Mouse (Mus musculus) left cerebral cortex, adult 18-20 months (tissue): ENCODE data around the gene Oaz2. TPM values are rescaled to one million over a fixed set of nuclear protein-coding genes. Genes with fewer than 3 reads are reported as not detected.

Source experiments
- DNase-seq, 2 experiments: peaks; one replicate each; pipeline ENCODE4 v3.0.0; 2021 to 2022; ENCODE audit warnings: low spot score in 2 of 2, mixed read lengths in 1 of 2
- long read RNA-seq, 2 experiments: library from polyadenylated mRNA; stranded (forward); transcript quantifications; one replicate each; pipeline ENCODE4 v2.0.0; 2021
- total RNA-seq, 2 experiments: library from RNA; stranded (reverse); gene quantifications; 2 replicates each; pipeline ENCODE4 v1.2.3; 2021

Oaz2 gene
- total RNA-seq, result 100 to 1,000 TPM; 241 to 243 TPM
- long read RNA-seq, experiment 1, partial matches to known transcripts, result 16 of 579 reads
- long read RNA-seq, experiment 1, other reads (novel, unspliced or antisense), result 559 of 579 reads
- long read RNA-seq, experiment 2, partial matches to known transcripts, result 8 of 392 reads
- long read RNA-seq, experiment 2, other reads (novel, unspliced or antisense), result 384 of 392 reads

DNA sequence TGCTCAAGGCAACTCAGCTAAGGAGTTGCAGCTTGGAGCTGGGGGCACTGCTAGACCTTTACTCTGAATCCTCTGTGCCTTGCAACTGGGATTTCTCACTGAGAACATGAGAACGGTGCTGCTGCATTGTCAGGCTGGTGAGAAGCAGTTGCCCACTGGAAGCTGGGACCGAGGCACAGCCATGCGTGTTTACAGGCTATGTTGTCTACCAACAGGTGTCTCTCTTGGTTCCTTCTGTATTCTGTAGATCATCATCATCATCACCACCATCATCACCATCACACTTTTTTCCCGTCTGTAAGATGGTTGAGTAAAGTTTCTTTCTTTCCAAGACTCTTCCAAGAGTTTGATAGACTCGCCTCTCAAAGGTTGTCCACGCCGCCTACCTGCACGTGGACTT is at the start of gene Oaz2:
Gene Oaz2 (plus strand): TSS at position 301 of the 400 bp plus-strand sequence.
- no peak for DNase-seq

DNA sequence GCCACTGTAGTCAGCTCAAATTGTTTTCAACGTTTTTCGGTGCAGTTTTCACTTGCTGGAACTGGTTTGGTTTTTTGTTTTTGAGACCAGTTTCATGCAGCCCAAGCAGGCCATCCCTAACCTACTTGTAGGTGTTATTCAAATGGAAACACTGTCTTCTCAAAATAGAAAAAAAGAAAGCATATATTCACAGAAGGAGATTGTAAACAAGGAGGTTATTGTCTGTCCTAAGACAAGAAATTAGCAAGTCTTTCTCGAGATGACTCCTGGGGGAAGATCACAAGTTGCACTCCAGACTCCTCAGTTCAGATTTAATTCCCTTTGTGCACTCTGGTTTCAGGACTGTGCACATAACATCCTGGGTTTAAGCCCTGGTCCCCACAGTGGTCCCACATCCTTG is 48.5 kb upstream of the Oaz2 start:
- DNase-seq, result no peak

DNA sequence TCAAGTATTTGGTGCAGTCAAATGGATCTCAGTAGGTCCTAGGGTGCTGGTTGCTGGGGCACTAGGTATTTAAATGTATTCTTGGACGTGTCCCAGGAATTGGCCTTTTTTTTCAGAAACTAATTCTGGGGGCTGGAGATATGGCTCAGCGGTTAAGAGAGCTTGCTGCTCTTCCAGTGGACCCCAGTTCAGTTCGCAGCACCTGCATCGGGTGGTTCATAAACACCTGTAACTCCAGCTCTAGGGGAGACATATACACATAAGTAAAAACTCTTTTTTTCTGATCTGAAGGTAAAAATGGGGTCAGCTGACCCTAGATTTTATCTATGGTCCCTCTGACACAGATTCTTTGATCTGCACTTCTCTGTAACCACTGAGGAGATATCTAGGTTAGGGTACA is 46.6 kb upstream of the Oaz2 start:
- DNase-seq, result no peak

DNA sequence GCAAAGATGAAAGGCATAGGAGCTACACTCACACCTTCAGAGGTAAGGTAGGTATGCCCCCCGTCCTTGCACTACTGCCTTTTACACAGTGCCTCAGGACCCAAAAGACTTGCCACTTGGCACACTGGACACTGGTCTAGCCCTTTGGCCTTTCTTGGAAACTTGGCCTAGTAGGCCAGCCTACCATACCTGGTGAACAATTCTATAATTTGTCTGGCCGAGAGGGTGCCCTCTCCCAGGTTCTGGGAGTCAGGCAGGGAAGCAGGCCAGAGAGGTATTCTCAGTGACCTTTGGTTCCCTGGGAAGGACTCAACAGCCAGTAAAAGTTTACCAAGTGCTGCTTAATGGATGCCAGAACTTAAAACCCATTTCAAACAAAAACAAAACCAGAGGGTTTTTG is 46.1 kb upstream of the Oaz2 start:
- no peak for DNase-seq

DNA sequence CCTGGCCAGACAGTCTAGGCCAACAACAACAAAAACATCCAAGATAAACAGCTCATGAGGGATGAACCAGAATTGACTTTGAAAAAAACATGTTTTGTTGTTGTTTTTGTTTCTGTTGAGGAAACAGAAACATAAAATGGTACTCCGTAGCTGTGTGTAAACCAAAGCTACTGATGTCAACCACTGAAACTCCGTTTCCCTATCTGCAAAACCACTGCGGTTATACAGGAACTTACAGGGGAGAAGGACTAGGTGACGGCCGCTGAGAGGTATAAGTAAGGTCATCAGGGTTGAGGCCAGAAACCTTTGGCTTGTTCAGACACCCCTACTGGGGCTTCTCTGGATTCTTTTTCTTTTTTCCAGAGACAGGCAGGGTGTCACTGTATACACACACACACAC is 45.0 kb upstream of the Oaz2 start:
- no peak for DNase-seq

DNA sequence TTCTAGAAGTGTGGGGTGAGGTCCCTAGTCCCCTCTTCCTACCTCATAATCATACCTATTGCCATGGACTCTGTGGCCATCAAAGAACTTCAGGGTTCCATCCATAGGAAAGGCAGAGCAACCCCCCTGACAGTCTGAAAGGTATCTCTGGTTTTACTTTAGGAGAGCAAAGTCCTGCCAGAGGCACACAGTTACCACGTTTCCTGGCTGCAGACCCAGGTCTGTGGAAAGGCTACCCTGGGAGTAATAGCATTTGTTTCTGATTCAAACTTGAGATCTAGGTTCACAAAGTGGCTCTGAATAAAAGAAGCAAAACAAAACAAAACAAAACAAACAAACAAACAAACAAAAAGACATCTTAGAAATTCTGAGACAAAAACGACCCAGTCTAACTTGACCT is 43.5 kb upstream of the Oaz2 start:
- DNase-seq, result no peak

DNA sequence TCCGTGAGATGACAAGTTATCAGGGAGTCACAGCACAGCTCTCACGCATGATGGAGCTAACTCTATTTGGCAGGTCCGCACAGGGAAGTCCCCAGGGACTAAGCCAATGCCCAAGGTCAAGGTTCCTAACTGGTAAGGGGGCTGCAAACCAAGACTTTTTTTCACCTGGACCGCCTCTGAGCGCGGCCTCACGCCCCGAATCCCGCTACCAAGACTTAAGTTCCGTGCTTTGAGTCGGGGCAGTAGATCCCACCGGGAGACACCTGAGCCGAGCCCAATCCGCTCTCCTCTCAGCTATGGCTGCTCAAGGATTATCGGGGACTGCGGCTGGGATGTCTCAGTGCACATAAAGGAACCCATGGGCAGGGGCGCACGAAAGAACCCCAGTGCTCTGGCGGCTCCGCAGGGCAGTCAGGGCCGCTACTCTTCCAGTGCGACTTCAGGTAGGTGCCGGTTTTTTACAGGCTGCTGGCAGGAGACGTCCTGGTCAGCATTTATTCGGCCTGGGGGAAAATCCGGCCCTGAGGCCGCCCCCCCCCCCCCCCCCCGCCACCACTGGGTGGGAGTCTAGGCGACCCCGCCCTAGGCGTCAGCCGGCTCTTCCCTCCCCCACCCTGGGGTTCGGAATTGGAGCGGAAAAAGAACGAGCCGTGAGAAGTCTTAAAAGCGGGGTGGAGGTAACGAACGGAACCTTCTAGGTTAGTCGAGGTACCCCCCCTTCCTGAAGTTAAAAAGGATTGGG is 38.6 kb upstream of the Oaz2 start, which contains the start of gene Rbpms2:
Gene Rbpms2 (plus strand): TSS at position 624 of the 742 bp plus-strand sequence.
- DNase-seq, result no peak

DNA sequence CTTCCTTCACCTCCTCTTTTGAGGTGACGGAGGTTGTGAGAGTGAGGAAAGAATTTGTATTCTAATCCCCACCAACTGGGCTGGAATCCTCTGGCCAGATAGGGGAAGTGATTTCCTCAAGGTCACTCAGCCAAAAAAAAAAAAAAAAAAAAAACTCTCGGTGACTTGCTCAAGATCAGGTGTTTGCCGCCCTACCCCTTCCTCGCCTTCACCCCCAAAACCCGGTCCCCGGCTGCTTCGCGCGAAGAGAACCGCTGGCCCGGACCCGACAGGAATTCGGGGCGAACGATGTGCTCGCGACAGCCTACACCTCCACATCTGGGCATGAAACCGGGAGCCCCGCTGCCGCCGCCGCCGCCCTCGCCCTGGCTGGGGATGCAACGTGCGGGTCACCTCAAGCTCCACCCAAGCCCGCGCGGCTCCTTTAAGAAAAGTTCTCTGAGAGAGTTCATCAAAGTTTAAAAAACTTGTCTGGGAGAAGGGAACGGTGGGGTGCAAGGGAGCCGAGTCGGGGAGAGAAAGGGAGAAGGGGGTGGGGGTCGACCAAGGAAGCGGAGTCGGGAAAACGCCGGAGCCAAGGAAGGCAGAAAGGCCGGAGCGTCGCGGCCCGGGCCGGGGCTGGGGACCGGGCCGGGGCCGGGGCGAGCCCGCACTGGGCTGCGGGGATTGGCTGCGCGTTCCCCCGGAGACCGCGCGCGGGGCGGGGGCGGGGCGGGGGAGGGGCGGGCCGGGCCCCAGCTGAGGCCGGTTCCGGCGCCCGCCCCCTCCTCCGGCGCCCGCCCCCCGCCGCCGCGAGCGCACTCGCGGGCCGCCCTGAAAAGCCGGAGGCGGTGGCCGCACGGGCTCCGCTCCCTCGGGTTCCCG is 37.8 kb upstream of the Oaz2 start:
- peak in 1 of 2 experiments; percentile 6 for DNase-seq

DNA sequence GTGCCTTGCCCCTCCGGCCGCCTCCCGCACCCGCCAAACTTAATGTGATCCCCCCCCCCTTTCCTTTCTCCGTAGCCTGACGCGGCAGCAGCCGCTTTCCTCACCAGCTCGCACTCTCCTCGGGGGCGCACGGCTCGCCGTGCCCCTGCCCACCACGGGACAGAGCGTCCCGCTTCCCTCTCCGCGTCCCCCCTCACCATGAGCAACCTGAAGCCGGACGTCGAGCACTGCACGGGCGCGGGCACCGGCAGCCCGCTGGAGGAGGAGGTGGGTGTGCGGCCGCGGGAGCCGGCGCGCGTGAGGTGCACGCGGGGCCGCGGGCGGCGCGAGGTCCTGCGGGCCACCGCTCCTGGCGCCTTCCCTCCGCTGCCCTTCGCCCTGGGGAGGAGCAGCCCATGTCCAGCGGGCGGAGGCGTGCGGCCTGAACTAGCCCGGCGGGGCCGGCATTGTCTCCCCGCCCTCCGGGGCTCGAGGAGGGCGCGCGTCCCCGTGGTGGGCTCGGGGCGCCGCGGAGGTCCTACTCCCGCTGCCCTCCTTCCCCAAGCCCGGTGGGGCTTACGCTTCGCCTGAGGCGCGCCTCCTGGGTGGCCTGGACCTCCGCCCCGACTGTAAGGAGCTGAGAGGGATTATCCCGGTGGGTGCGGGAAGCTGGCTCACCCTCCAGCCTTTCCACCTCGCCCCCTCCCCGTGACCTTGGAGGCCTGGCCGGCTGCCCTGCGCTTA is 37.0 kb upstream of the Oaz2 start:
- peak in 1 of 2 experiments; percentile 6 for DNase-seq

DNA sequence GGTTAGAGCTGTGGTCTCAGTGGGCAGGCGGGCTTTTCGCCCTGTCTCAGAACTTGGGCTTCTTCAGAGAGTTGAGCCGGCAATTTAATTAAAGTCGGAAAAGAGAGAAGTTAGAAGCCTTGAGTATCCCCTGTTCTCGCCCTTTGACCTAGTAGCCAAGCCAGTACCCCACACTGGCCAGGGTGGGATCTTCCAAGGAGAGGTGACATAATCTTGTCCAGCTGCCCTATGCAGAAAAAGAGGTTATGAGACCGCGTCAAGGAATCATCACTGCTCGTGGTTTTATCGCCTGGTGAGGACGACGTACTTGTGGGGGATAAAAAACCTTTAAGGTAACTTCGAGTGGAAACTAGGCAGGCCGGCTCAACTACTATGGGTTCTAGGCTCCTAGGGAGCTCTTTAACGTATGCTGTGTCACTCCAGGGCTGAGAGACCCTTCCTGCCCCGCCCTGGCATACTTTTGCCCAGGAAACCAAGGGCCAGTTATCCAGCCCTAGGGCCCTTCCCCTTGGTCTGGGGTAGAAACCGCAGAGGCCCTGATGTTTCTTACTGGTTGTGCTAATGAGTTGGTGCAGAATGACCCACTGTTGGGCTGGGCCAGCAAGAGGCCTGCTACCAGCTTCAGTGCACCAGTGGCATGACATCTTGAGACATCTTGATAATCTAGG is 36.3 kb upstream of the Oaz2 start:
- no peak for DNase-seq

DNA sequence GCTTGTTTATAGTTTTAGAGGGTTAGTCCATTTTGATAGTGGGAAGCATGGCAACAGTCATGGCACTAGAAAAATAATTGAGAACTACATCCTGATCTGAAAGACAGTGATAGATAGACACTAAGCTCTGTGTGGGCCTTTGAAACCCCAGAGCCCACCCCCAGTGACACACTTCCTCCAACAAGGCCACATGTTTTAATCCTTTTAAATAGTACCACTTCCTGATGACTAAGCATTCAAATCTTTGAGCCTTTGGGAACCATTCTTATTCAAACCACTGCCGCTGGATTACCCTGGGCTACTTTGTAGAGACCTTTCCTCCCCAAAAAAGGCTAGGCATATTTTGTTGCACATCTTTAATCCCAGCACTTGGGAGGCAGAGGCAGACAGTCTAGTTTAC is 32.0 kb upstream of the Oaz2 start:
- no peak for DNase-seq

DNA sequence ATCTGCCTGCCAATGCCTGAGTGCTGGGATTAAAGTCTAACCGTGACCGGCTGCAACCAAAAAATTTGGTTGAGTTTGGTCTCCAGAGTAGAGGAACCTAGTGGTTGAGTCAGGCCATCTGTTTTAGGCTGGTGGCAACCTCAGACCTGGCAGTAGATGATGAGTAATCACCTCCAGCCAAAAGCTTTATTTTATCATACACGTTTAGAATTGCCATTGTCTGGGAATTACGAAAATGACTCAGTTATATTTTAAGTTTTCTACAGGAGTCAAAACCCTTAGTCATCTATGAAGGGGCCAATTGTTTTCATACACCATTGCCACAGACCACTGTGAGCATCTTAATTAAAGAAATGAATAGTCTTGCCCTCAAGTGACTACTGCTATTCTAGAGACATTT is 30.9 kb upstream of the Oaz2 start:
- no peak for DNase-seq

DNA sequence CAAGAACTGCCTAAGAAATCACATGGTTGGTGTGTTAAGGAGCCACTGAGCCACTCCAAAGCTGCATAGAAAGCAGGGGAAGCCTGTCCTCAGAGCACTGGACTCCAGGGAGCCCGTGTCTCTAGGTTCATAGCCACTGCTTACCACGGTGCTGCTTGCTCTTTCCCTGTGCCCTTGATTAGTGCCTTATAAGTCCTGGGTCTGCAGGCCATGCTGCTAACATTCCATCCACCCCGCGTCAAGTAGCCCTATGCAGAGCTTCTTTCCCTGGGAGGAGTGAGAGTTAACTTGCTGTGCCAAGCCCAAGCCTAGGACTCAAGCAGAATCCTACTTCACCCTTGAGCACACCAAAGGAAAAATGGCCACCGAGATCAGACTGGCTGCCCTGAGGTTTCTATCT is 28.7 kb upstream of the Oaz2 start:
- DNase-seq, result no peak

DNA sequence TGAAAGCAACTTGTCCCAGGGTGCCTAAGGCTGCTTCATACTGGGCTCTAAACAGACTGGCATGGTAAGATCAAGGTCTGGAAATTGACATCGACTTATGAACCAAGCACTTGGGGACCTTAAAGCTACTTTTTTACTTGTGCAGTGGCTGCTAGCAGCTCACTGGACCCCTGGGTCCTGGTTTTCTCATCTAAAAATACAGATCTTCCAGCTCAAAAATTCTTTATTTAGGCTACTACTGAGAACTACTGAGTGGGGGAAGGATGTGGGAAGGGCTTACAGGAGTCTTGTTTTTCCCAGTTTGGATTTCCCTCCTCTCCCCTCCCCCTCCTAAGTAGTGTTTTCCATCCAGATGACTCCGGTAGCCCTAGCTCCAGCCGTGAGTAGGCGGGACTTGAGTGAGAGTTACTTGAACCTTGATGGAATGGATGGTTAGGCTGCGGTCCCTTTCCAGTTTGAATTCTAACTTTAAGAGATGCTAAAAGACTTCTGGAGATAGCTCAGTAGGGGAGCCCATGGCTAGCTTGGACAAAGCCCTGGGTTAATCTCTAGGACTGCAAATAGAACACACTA is 26.9 kb upstream of the Oaz2 start:
- no peak for DNase-seq

DNA sequence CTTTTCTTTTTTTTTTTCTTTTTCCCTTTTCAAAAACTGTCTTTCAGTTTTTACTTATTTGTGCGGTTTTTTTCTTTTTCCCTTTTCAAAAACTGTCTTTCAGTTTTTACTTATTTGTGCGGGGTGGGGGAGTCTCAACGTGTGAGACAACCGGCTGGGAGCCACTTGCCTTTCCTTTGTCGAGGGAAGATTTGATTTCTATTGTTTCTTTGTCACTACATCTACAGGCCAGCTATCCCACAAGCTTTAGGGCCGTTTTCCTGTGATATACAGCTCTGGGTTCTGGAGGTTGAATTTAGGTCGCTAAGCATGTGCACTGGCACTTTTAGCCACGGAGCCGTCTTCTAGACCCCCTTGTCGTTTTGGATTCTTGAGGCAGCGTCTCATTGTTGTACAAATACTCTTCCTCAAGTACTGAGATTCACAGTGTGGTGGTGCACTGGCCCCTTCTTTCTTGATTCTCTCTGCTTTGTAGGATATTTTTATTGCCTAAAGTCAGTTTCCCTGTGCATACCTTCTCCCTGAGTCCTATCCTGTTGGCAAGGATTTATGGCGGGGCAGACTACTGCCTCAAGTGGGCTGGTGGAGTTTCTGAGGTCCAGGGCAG is 26.3 kb upstream of the Oaz2 start:
- DNase-seq, result no peak

DNA sequence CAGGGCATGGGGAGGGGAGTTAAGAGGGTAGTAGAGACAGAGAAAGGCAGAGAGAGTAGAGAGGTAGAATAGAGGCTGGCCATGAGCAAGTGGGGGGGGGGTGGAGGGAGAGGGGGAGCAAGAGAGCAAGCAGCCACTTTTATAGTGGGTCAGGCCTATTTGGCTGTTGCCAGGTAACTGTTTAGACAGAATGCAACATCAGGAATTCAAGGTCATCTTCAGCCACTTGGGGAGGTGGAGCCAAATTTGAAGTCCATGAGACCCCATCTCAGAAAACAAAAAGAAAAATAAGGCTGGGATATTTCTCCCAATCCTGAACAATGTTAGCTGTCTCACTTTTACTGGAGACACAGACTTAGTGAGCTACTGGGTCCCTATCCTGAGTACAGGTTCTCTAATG is 25.3 kb upstream of the Oaz2 start:
- DNase-seq, result no peak

DNA sequence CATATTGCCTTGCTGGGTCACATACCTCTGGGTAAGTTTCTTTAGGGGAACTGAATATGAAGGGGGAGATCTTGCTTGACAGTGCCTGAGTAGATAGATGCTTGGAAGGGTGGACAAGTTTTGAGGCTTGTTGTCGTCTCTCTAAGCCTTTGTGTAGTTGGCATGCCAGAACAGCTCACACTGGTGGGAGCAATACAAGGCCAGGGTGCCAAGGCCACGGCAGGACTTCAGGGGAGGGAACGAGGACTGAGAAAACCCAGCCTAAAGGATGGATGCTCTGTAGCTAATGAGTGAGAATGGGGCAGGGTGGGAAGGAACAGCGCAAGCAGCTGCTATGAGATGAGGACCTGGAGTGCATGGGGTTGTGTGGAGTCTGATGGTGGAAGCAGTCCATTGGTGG is 22.8 kb upstream of the Oaz2 start:
- no peak for DNase-seq

DNA sequence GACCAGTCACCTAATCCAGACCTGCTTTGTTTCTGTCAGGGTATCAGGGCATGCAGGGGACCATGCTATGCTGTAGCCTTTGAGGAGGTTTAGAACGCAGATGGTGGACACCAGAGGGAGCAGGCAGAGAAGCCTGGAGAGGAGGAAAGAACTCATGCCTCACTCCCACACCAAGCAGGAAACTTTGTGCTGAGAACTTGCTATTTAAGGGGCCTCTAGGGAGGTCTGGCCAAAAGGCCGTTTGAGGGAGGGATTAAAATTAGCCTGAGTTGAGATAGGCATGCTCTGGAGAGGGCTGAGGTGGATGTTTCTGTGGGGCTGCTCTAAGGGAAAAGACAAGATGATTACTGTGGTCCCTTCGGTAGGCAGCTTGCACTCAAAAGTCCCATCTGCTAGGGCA is 21.8 kb upstream of the Oaz2 start:
- DNase-seq, result no peak

DNA sequence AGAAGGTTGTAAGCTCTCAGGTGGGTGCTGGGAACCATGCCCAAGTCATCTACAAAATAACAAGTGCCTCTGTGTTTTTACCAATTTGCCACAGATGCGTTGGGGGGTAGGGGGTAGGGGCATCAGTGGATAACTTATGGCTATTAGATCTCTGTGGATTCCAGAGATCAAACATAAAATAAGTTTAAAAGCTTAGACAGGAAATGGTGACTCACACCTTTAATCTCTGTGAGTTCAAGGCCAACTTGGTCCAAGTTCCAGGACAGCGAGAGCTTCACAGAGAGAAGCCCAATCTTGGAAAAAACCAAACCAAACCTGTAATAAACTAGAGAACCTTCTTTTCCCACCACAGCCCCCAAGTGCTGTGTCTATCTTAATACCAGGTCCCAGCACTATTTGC is 21.0 kb upstream of the Oaz2 start:
- DNase-seq, result no peak

DNA sequence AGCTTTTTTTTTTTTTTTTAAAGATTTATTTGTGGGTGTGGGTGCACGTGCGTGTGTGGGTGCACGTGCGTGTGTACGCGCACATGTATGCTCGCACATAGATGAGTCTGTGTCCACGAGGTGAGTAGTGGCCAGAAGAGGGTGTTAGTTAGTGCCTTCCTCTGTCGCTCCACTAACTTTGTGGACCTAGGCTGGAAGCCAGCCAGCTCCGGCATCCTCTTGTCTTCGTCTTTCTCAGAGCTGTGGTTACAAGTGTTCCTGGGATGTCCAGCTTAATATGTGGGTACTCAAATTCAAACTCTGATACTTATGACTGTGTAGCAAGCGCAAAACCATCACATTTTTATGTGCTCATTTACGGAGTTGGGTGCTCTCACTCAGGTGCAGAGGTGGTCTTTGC is 19.1 kb upstream of the Oaz2 start:
- no peak for DNase-seq
